Mouse (Mus musculus): ENCODE data around the gene Capns2. TPM values are rescaled to one million over a fixed set of nuclear protein-coding genes. Genes with fewer than 3 reads are reported as not detected.

Capns2 gene
- total RNA-seq, 2 experiments from 2014 or later, result 0.37 TPM; not detected in 1

DNA sequence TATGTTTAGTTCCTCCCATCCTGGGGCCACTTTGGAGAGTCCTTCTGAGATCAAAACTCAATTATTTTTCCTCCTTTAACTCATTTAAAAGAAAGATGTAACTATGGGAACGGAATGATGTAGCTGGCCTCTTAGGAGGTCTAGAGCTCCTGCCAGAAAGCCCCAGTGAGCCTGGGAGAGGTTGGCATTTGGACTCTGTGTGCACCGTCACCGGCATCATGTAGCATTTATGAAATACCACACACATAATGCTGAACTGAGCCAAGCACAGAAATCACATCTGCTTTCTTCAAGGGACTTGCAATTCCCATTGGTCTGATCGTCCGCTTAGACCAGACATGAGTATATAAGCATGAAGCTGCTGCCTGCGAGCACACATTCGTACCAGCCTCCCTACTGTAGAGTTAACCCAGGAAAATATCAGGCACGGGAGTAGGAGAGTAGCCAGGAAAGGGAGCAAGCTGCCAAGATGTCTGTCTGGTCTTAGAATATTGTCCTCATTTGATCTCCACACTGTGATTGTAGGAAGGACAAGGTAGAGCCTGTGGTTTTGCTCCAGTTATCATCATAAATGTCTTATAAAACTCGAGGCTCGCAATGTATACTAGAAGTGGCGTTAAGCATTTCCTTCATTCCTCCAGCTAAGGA lies 2.4 kb downstream of the Capns2 start:
- no peak for ATAC-seq (replicated peaks; ENCODE audit: poor library complexity)

DNA sequence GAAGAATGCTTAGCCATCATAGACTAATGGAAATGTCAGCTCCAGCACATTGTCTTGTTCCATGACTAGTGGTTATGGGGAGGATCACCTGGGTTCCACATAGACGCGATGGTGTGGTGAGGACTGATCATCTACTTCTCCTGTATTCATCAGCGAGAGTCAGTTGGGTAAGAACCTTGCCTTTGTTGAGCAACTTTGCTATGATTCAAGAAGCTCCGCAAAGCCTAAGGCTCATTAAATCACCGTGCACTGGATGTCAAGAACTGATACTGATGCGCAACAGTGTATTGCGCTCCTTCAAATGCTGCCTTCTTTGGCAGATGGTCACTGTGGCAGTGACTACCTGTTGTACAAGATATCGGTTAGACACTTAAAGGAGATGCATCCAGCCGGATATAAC lies 5.3 kb downstream of the Capns2 start:
- peak; percentile 68 for ATAC-seq (replicated peaks; ENCODE audit: poor library complexity)

DNA sequence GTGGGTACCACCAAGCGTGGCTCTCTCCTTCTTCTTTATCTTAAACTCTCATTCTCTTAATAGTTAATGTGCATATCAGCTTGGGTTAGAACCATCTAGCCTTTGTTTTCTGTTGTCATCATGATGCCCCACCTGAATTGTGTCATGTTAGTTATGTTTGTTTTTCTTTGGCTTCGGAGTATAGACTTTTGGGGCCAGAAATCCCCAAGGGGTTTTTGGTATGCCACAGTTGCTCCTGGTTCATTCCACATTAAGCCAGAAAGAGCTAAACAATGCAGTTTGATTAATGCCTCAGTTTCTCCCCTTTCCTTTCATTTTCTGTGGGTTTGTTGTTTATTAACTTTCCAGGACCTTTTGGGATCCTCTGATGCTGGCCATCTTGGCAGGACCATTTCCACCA lies 7.2 kb downstream of the Capns2 start:
- no peak for ATAC-seq (replicated peaks; ENCODE audit: poor library complexity)

DNA sequence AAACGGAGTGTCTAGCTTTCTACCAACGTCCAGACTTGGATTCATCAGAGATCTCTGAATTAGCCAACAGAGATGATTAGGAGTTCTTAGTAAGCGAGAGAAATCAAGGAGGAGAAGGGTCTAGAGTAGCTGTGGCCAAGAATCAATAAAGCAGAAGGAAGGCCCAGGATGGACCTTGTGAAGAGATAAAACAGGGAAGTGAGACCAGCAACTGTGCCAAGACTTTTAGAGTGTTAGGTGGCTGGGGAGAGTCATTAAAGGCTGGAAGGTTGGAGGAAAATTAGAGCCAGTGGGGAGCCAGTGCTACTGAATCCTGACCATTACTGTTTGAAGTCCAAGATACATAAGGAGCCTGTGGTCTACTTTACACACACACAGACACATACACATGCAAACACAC lies 10.3 kb downstream of the Capns2 start:
- peak; percentile 89 for ATAC-seq (replicated peaks; ENCODE audit: poor library complexity)

DNA sequence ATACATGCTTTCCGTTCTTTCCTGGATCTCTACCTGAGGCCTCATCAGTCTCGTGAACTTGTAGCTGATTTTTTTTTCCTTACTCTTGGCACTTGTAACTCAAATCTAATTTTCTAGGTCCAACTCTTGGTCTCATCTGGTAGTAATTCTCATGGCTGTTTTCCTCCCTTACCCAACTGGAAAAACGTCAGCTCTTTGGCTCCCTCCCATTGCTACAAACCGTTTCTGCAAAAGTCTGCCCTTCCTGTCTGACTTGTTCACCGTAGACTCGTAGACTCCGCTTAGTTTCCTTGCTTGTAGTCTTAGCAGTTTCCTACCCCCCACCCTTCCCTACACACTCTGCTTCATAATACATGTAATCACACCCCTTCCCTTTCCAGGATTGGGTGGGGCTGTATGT lies 12.2 kb downstream of the Capns2 start:
- ATAC-seq (replicated peaks; ENCODE audit: poor library complexity), result no peak

DNA sequence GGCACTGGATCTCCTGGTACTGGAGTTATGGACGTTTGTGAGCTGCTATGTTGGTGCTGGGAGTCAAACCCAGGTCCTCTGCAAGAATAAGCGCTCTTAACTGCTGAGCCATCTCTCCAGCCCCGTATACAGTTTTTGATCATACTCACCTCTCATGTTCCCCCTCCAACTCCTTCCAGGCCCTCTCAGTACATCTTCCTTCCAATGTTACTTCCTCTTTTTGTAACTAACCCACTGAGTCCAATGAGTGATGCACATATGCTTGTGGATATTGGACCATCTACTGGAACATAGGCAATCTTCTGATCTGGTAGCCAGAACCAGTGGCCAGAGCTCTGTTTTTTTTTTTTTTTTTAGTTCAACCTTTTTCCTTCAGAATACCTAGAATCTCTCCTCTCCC lies 14.9 kb downstream of the Capns2 start:
- ATAC-seq (replicated peaks; ENCODE audit: poor library complexity), result peak; percentile 57

- no peak for ATAC-seq (replicated peaks; ENCODE audit: poor library complexity)
These were observed 20.6 kb downstream of the Capns2 start for GRCm38 (mm10) chr8:92921768-92922167.

DNA sequence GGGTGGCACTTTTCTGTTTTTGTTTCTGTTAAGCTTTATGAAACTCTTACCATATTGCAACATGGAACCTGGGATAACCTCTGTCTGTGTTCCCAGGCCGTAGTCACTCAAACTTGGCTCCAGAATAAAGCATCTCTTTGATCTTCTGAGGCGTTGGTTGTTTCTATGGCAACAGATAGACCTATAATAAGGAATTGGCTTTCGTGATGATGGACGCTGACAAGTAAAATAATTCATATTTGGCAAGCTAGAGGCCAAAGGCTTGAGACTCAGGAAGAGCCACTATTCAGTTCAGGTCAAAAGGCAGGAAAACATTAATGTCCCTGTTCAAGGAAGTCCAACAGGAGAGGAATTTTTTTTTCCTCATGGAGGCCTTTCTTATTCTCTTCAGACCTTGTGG lies 27.8 kb downstream of the Capns2 start:
- no peak for ATAC-seq (replicated peaks; ENCODE audit: poor library complexity)

DNA sequence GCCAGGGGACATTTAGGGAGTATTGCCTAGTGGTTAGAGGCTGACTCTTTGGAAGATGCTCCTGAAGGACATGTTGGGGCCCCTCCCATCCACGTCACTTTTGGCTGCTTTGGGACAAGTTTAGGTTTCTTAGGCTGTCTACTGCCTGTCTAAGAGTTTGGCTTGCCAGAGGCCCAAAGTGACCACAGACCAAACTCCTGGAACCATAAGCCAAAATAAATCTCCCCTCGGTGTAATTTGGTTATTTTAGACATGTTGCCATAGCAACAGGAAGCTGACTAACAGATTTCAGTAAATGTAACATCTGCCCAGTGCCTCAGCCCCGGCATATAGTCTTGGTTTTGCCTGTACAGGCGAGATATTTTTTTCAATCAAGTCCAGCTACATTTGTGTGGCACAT lies 36.8 kb downstream of the Capns2 start:
- no peak for ATAC-seq (replicated peaks; ENCODE audit: poor library complexity)

GRCm38 (mm10) chr8:92949071-92949470 lies 47.9 kb downstream of the Capns2 start:
- peak; percentile 92 for ATAC-seq (replicated peaks; ENCODE audit: poor library complexity)

- no peak for ATAC-seq (replicated peaks; ENCODE audit: poor library complexity)
These were observed 49.6 kb downstream of the Capns2 start for GRCm38 (mm10) chr8:92950639-92951371.

Other genes starting within 250 kb of the Capns2 start
- not detected in 2 replicates for gene Irx6, start 227.1 kb upstream of the Capns2 start, total RNA-seq (2015)
- gene Irx6, start 227.1 kb upstream of the Capns2 start, total RNA-seq (2017), result not detected in 2 replicates
- gene Mmp2, start 74.1 kb upstream of the Capns2 start, total RNA-seq (2015), result 0.59 and 0.79 TPM in 2 replicates
- gene Mmp2, start 74.1 kb upstream of the Capns2 start, total RNA-seq (2017), result 0.37 and 1.6 TPM in 2 replicates
- 12.9 and 16.5 TPM in 2 replicates for gene Lpcat2, start 46.1 kb upstream of the Capns2 start, total RNA-seq (2015)
- gene Lpcat2, start 46.1 kb upstream of the Capns2 start, total RNA-seq (2017), result 10.0 and 12.0 TPM in 2 replicates
- gene Slc6a2, start 58.7 kb downstream of the Capns2 start, total RNA-seq (2015), result not detected in 2 replicates
- gene Slc6a2, start 58.7 kb downstream of the Capns2 start, total RNA-seq (2017), result 0.04 TPM in 1 of 2 replicates, not detected in the other
- gene Ces1a, start 146.8 kb downstream of the Capns2 start, total RNA-seq (2015), result not detected in 2 replicates
- gene Ces1a, start 146.8 kb downstream of the Capns2 start, total RNA-seq (2017), result not detected in 2 replicates
- not detected in 2 replicates for gene Ces1b, start 178.6 kb downstream of the Capns2 start, total RNA-seq (2015)
- gene Ces1b, start 178.6 kb downstream of the Capns2 start, total RNA-seq (2017), result not detected in 2 replicates
- not detected in 2 replicates for gene Ces1c, start 229.9 kb downstream of the Capns2 start, total RNA-seq (2015)
- not detected in 2 replicates for gene Ces1c, start 229.9 kb downstream of the Capns2 start, total RNA-seq (2017)

Data from megakaryocyte progenitor cell, adult 5-6 weeks (primary cell).